Mouse (Mus musculus) leukemia stem cell, adult 10-12 weeks (primary cell): ENCODE data around the gene Ppp1r12a. TPM values are rescaled to one million over a fixed set of nuclear protein-coding genes. Genes with fewer than 3 reads are reported as not detected.

Source experiments
- polyA plus RNA-seq: library from polyadenylated mRNA; stranded (reverse); fragments of >175 nt; gene quantifications from 2 replicates; pipeline ENCODE4 v1.2.3, GENCODE M21; 2012; ENCODE audit warnings: low replicate concordance

Gene Ppp1r12a
- polyA plus RNA-seq = 5.0 and 13.2 TPM in 2 replicates

GRCm38 (mm10) chr10:108161261-108162256 lies at the start of gene Ppp1r12a:
TSS of gene Ppp1r12a (plus strand) at chr10:108162193.

GRCm38 (mm10) chr10:108331784-108332561 lies 170.0 kb downstream of the Ppp1r12a start, which contains the start of gene Pawr:
TSS of gene Pawr (plus strand) at chr10:108332121.

Other genes starting within 250 kb of the Ppp1r12a start
- 18.9 and 21.6 TPM in 2 replicates for gene Pawr, start 169.9 kb downstream of the Ppp1r12a start, polyA plus RNA-seq